Mouse (Mus musculus) monocyte, adult 2 months (primary cell): ENCODE data around the gene Ccdc174.

Experiments
- DNase-seq, 2 experiments: peaks; one replicate each; pipeline ENCODE4 v3.0.0; 2022; ENCODE audit warnings: low spot score in 2 of 2, low read depth in 1 of 2

Gene Ccdc174

GRCm38 (mm10) chr6:91917286-91917685 lies 39.4 kb downstream of the Ccdc174 start:
- DNase-seq = no peak

GRCm38 (mm10) chr6:91917716-91918115 lies 39.9 kb downstream of the Ccdc174 start:
- no peak for DNase-seq

GRCm38 (mm10) chr6:91931231-91931630 lies 53.4 kb downstream of the Ccdc174 start:
- DNase-seq = no peak

DNA sequence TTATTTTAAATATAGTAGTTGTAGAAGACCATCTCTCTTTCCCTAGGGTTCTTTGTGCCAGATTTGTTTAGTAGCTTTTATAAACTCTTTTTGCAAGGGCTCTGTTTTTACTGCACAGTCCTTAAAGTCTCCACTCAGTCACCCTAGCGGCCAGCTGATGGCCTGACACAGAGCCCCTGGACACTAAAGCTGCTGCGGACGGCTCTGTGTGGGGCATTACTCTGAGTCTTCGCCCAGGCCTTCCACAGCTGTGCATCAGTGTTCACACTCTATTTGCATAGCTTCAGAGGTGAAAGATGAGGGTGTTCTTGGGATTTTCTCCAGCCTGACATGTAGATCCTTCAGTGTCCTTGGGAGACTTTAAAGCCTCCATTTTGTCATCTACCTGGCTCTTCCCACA lies 60.6 kb downstream of the Ccdc174 start:
- no peak for DNase-seq

GRCm38 (mm10) chr6:91948426-91948825 lies 70.6 kb downstream of the Ccdc174 start:
- DNase-seq = no peak
